Mouse (Mus musculus) left cerebral cortex, adult 9 months (tissue): ENCODE measurements around the gene Plxna2.

Experiments
- DNase-seq, 2 experiments: peaks; one replicate each; pipeline ENCODE4 v3.0.0; 2022; ENCODE audit warnings: low spot score in 2 of 2

Gene Plxna2

DNA sequence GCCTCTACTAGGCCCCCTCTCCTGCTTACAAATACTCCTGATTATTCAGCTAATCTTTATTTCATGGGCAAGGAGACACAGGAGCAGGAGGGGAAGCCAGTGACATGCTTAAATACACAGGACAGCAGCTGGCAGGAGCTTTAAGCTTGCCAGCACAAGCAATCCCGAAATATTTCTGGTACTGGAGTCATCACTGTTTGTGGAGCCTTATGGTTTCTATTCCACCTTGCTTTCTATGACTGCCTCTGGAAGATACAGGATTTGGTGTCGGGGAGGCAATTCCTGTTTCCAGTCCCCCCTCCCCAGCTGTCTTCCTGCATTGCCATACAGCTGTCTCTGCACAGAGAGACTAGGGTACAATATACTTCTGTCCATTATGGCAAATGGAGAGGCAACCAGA, 4.7 kb downstream of the Plxna2 start:
- no peak for DNase-seq

- no peak for DNase-seq
Measured at GRCm38 (mm10) chr1:194623641-194624040, 5.6 kb downstream of the Plxna2 start.

GRCm38 (mm10) chr1:194624411-194624810, 6.4 kb downstream of the Plxna2 start:
- peak in 1 of 2 experiments; percentile 60 for DNase-seq

DNA sequence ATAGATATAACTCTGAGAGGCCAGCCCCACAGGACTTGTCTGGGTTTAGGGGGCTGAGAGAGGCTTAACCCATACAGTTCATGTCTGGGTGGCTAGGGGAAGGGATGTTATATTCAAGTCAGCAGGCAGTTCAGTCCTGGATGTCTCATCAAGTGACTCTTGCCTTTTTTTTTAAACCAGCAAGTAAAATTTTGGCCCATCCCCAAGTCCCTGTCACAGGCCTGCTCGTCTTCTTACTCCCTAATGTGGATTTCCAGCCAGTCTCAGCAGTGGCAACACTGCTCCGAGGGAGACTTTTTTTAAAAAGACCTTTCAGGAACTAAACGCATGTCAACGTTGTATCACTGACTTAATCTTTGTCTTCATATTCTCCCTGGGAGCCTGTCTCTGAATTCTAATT, 7.0 kb downstream of the Plxna2 start:
- no peak for DNase-seq

DNA sequence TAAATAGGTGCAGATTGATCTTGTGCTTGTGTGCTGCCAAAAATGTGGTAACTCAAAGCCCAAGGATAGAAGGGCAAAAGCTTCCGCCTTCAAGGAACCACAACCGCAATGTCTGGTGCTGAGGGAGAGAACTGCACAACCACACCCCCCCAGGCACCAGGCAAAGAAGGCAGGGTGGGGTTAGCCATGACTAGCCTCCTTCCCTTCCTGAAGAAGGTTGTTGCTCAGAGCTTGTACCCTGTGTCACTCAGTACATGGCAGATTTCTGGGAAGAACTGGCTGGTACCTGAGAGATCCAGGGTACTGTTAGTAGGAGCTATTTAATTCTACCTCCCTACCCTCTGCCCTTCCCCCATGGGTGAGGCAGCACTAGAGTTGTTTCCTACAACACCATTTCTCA, 8.1 kb downstream of the Plxna2 start:
- DNase-seq = no peak

- DNase-seq = no peak
Measured at GRCm38 (mm10) chr1:194627286-194627685, 9.3 kb downstream of the Plxna2 start.

DNA sequence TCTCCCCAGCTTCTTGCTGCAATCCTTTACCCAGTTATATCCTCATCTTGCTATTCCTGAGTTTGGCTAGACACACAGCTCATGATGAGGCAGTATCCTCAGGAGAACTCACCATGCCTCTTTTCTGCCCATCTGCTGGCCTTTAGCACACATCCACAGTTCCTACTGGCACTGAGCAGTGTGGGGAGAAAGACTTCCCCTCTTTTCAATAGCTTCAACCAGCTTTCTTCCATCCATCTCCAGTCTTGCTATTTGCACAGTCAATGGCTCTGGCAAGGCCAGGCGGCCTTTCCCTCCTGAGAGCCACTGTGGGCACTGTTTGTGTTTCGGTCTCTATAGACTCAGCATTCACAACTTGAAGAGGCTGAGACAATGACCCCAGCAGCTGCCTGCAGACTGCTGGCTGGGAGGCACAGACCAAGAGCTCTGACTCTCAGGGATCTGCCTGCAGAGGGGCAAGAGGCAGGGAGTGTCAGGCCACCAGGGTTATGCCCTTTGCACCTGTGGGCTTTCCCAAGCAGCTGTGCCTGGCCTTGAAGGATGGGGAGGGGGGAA, 11.2 kb downstream of the Plxna2 start:
- DNase-seq = no peak

DNA sequence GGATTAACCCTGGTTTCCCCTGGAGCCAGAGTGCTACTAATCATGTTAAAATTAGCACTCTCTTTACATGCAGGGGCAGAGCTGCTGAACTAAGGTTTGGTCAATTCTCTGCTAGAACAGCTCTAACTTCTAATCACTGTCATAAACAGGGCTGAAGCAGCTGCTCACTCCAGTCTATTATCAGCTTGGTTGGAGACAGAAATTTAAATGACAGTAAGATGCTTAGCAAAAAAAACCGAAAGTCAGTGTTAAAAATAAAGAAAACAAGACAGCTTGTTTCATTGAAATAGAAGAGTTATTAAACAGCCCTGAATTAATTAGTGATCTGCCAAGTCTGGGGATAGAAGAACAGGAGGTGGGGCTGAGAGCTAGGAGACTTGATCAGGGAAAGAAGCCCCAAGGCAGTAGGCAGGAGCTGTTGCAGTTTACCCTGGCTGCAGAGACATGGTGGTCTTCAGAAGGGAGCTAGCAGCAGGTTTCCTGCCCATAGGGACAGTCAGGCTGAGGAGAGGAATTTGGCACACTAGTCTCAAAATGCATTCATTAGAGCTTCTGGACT, 12.6 kb downstream of the Plxna2 start:
- no peak for DNase-seq

DNA sequence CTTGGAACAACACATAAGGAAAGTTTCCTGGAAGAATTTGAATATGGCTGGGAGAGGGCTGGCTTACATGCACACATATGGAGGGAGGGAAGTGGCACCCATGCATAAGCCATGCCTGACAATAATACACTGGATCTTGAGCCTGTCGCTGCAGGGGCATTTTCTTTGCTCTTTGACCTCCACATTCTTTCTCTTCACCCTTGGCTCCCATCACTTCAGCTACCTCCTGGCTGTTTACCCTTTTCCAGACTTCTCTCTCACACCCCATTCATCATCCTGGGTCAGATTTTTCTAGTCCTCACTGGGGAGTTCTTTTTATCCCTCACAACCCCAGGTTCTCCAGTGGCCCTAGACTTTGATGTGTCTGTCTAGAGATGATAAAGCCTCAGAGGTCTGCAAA, 13.6 kb downstream of the Plxna2 start:
- no peak for DNase-seq

- no peak for DNase-seq
Measured at GRCm38 (mm10) chr1:194632029-194632428, 14.0 kb downstream of the Plxna2 start.

- DNase-seq = no peak
Measured at GRCm38 (mm10) chr1:194635411-194635810, 17.4 kb downstream of the Plxna2 start.

DNA sequence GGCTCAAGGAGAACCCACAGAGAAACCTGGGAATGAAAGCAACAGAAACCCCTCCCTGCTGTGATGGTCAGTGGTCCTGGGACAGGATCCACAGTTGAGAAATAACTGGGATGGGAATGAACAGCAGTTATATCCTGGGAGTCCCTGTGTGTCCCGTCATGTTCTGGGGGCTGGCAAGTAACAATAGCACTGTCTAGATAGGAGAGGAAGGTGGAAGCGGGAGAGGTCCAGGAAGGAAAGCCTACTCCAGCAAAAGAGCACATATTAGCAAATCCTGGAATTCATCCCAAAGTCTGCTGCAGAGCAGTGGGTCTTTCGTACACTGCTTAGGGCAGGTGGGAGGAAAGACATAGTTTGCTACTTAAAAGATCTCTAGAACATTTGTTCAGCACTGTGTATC, 17.9 kb downstream of the Plxna2 start:
- no peak for DNase-seq

DNA sequence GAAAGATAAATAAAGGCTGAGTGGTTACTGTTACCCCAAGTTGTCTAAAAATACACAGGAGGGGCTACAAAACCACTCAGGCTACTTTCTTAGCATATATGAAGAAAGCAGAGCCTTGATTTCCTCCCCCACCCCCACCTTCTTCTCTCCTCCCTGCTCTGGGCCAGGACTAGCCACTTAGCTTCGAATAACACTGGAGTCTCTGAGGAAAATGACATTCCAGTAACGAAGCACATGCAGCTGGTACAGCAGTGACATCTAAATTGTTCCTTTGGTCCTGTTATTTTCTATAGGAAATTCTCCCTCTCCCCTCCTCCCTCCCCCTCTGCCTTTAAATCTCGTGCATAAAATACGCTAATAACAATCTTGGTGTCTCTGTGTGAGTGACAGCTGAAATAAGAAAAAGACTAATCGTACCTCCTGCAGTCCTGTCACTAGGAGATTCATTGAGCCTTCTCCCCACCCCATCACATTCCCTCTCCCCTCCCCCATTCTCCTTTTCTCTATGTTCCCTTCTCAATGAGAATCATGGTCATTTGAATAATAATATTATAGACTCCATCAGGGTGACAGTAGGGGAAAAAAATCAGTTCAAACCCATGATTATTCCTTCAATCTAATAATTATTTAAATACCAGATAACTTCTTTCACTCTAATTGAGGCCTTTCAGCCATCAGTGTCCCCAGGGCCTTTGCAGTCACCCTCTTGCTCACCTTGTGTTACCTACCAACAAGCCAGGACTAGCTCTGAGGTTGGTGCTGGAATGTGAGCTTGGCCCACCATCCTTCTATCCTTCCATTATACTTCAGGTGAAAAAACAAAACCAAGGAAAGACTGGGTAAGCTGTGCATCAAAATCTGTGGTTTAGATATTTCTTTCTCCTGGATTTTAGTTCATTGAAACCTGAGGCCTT, 19.6 kb downstream of the Plxna2 start:
- no peak for DNase-seq

DNA sequence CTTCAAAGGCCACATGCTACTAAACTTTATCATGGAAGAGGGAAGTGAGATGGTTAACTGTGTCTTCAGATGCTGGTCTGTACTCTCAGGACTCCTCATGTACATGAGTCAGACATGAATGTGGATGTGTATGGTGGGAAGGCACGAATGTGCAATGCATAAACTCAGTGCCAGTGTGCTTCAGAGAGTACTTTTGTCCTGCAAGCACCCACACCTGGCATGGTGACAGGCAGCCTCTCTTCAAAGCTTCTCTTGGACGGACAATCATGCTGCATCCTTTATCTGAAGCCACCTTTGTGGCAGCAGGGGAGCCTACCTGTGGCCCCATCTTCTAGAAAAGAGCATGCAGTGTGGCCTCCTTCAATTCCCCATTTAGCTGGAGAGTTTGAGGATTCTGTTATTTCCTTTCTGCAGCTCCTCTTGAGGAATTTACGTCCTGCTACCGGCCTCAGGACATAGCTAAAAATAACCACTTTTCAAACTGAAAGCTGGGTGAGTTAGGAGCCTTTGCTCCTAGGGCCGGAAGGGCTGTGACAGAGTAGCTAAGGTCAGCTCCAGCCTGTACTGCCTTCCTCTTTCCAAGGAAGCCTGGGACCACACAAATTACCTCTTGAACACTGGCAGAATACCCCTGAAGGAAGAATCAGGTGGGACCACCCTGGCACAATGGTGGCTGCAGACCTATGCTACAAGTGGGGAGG, 23.7 kb downstream of the Plxna2 start:
- no peak for DNase-seq

- DNase-seq = no peak
Measured at GRCm38 (mm10) chr1:194642302-194642787, 24.3 kb downstream of the Plxna2 start.

DNA sequence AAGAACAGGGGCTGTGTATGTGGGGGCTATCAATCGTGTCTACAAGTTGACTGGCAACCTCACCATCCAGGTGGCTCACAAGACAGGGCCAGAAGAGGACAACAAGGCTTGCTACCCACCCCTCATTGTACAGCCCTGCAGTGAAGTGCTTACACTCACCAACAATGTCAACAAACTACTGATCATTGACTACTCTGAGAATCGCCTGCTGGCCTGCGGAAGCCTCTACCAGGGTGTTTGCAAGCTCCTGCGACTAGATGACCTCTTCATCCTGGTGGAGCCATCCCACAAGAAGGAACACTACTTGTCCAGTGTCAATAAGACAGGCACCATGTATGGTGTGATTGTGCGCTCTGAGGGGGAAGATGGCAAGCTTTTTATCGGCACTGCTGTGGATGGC, 25.9 kb downstream of the Plxna2 start:
- DNase-seq = no peak

DNA sequence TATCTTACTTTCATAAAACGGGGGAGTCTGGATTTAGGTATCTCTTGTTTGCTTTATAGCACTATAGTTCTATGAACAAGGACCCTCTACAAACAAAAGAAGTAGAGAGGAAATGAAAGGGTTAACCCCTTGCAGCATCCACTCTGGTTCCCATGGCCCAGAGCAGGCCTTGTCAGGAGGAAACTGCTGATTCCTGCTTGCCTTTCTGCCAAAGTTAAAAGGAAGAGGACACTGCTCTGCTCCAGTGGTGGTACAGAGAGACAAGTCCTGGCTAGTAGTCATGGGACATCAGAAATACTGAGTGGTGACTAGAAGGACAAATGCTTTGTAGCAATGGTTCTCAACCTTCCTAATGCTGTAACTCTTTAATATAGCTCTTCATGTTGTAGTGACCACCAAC, 27.9 kb downstream of the Plxna2 start:
- no peak for DNase-seq

GRCm38 (mm10) chr1:194650076-194650475, 32.1 kb downstream of the Plxna2 start:
- DNase-seq = no peak

DNA sequence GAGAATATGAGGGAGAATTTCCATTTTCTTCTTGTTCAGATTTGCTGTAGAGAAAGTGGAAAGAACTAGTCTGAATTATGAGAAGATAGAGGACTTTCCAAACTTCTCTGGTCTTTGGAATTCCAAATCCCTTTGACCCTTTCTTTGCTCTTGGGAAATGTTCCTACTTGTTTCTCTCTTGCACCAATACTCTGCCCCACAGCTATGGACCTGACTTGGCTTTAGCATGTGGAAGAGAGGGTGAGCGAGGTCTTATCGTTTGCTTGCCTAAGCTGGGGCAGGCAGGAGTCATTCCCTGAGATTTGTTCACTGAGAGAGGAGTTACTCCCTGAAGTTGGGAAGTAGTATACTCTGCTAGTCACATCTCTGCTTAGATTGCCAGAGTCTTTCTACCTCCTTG, 32.5 kb downstream of the Plxna2 start:
- no peak for DNase-seq

DNA sequence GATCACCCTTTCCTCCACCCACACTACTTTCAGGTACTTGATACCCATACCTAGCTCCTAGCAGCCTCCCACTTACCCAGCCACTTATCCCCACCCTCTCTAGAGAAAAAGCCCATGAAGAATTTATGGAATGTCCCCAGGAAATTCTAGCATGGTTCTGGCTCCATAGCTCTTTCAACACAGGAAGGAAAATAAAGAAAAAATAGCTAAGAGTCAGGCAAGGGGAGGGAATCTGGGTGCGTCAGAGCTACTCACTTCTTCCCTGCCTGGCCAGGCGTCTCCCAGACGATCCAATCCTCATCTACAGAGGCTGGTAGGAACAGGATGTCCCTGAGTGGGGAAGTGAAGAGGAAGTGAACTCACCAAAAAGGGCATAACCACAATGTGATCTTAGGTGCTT, 34.0 kb downstream of the Plxna2 start:
- DNase-seq = no peak

DNA sequence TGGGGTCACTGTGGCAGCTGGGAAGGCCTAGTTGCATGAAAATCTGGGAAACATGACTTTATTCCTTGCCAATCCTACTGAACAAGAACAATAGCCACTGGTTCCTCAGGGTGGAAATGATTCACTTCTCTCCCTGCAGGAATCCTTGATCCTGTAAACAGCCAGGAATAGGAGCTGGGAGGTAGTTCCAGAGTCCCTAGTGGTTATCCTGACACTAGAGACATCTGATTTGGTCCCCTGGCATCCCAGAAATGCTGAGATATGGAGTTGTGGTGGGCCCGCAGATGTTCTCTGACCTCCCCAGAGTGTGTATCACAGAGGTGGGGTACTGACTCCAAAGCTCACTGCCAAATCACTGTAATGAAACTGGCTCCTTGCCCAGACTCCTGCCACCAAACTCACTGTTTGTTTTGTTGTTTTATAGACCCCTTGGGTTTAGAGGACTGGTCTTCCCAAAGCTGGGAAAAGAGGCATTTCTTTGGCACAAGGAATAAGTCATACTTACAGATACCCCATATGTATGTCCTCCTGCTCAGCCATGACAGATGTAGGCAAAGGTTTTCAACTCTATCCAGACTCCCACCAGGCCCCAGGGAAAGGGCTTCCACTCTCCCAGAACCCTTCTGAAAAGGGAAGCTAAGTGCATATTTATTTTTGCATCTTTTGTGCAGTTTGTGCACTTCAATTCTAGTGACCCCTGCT, 40.6 kb downstream of the Plxna2 start:
- no peak for DNase-seq
